Mouse (Mus musculus): ENCODE results near the gene Erc2.
A peak's percentile ranks its signal among the peaks of the same experiment; 100 is the strongest.

Gene Erc2

GRCm38 (mm10) chr14:28441240-28441967, 819.2 kb downstream of the Erc2 start:
- DNase-seq (ENCODE audit: low spot score), result no peak

GRCm38 (mm10) chr14:28443254-28443944, 821.2 kb downstream of the Erc2 start:
- DNase-seq (ENCODE audit: low spot score), result no peak

- no peak for DNase-seq (ENCODE audit: low spot score)
Observed at GRCm38 (mm10) chr14:28445737-28446136, 823.5 kb downstream of the Erc2 start.

GRCm38 (mm10) chr14:28451771-28452170, 829.5 kb downstream of the Erc2 start:
- DNase-seq (ENCODE audit: low spot score), result no peak

- DNase-seq (ENCODE audit: low spot score), result no peak
Observed at GRCm38 (mm10) chr14:28456372-28457076, 834.3 kb downstream of the Erc2 start.

- no peak for DNase-seq (ENCODE audit: low spot score)
Observed at GRCm38 (mm10) chr14:28457428-28457827, 835.2 kb downstream of the Erc2 start.

GRCm38 (mm10) chr14:28467956-28468355, 845.7 kb downstream of the Erc2 start:
- no peak for DNase-seq (ENCODE audit: low spot score)

GRCm38 (mm10) chr14:28469696-28470095, 847.5 kb downstream of the Erc2 start:
- no peak for DNase-seq (ENCODE audit: low spot score)

GRCm38 (mm10) chr14:28470212-28470611, 848.0 kb downstream of the Erc2 start:
- no peak for DNase-seq (ENCODE audit: low spot score)

- DNase-seq (ENCODE audit: low spot score), result no peak
Observed at GRCm38 (mm10) chr14:28475012-28475411, 852.8 kb downstream of the Erc2 start.

GRCm38 (mm10) chr14:28475421-28475820, 853.2 kb downstream of the Erc2 start:
- DNase-seq (ENCODE audit: low spot score), result no peak

- no peak for DNase-seq (ENCODE audit: low spot score)
Observed at GRCm38 (mm10) chr14:28476746-28477145, 854.5 kb downstream of the Erc2 start.

- no peak for DNase-seq (ENCODE audit: low spot score)
Observed at GRCm38 (mm10) chr14:28480866-28481265, 858.6 kb downstream of the Erc2 start.

- DNase-seq (ENCODE audit: low spot score), result no peak
Observed at GRCm38 (mm10) chr14:28493806-28494205, 871.6 kb downstream of the Erc2 start.

- DNase-seq (ENCODE audit: low spot score), result no peak
Observed at GRCm38 (mm10) chr14:28494273-28494672, 872.0 kb downstream of the Erc2 start.

- no peak for DNase-seq (ENCODE audit: low spot score)
Observed at GRCm38 (mm10) chr14:28501216-28501878, 879.1 kb downstream of the Erc2 start.

- DNase-seq (ENCODE audit: low spot score), result no peak
Observed at GRCm38 (mm10) chr14:28503276-28503675, 881.0 kb downstream of the Erc2 start.

GRCm38 (mm10) chr14:28504101-28505050, 882.1 kb downstream of the Erc2 start, which contains the start of gene Wnt5a:
Gene Wnt5a (plus strand): TSS chr14:28504750.
- DNase-seq (ENCODE audit: low spot score), result peak; percentile 49

GRCm38 (mm10) chr14:28505051-28505585, 882.9 kb downstream of the Erc2 start:
- peak; percentile 54 for DNase-seq (ENCODE audit: low spot score)

GRCm38 (mm10) chr14:28505586-28506375, 883.6 kb downstream of the Erc2 start:
- DNase-seq (ENCODE audit: low spot score), result peak; percentile 41
